Mouse (Mus musculus) limb, embryonic 13.5 days (tissue): ENCODE measurements at regions not wholly inside any gene's neighbourhood (a gene's known extent, or its start where the extent isn't known, plus 50 kb on each side); places are given as distances from the start of the nearest gene placed in this dataset.

Experiments used
- ATAC-seq: fragments of 200-750 bp; cut with Nextera tagmentation; 2 replicates; pipeline ENCODE4 v1.8.0; 2017; ENCODE audit warnings: low read depth, moderate number of reproducible peaks, moderate TSS enrichment; ENCODE audit not compliant: low FRiP score
- H3K27ac ChIP-seq: fragments of 300-500 bp; sonication (generic); 2 replicates; pipeline ENCODE4 v1.5.1; 2015; ENCODE audit warnings: inconsistent platforms, mild to moderate bottlenecking, moderate library complexity
- H3K27me3 ChIP-seq: fragments of 300-500 bp; sonication (generic); 2 replicates; pipeline ENCODE4 v1.6.1; 2015; ENCODE audit warnings: mild to moderate bottlenecking, inconsistent platforms
- H3K36me3 ChIP-seq: fragments of 300-500 bp; sonication (generic); 2 replicates; pipeline ENCODE4 v1.6.1; 2015; ENCODE audit warnings: inconsistent platforms, mild to moderate bottlenecking, moderate library complexity
- H3K4me1 ChIP-seq: fragments of 300-500 bp; sonication (generic); 2 replicates; pipeline ENCODE4 v1.6.1; 2015; ENCODE audit warnings: inconsistent platforms
- H3K4me2 ChIP-seq: fragments of 300-500 bp; sonication (generic); replicated peaks from 2 replicates; pipeline ENCODE4 v1.6.1; 2015; ENCODE audit warnings: inconsistent platforms, mild to moderate bottlenecking, moderate library complexity
- H3K4me3 ChIP-seq: fragments of 300-500 bp; sonication (generic); 2 replicates; pipeline ENCODE4 v1.5.1; 2015; ENCODE audit warnings: moderate library complexity, mild to moderate bottlenecking, inconsistent platforms
- H3K9ac ChIP-seq: fragments of 300-500 bp; sonication (generic); 2 replicates; pipeline ENCODE4 v1.6.1; 2015; ENCODE audit warnings: mild to moderate bottlenecking, inconsistent platforms
- H3K9me3 ChIP-seq: fragments of 300-500 bp; sonication (generic); 2 replicates; pipeline ENCODE4 v1.6.1; 2016; ENCODE audit warnings: inconsistent platforms
- WGBS: fragments of 180-500 bp; shearing (Covaris S2); methylation state at CpG from one replicate; pipeline ENCODE4 v1.1.7; 2015; 5-methylcytosine and 5-hydroxymethylcytosine counted together

- no peak for ATAC-seq
- Histone ChIP-seq H3K27ac (no peak overlapping the region), H3K36me3 (no peaks in the 10 kb centered on the region), H3K9me3 (no peaks in the 10 kb centered on the region), H3K4me3 (no peak overlapping the region), H3K4me2 (no peak overlapping the region), H3K9ac (no peak overlapping the region), H3K27me3 (no peaks in the 10 kb centered on the region), H3K4me1 (no peaks in the 10 kb centered on the region)
- WGBS = 74% methylated on average over 4 of the region's 4 CpGs
Observed at GRCm38 (mm10) chr16:69646156-69646555, 217.4 kb downstream of the Speer2 start.

GRCm38 (mm10) chr16:69607736-69608135, 255.8 kb downstream of the Speer2 start:
- H3K9ac ChIP-seq = no peak overlapping the region
- no peak overlapping the region for H3K4me2 ChIP-seq
- H3K9me3 ChIP-seq = no peaks in the 10 kb centered on the region
- H3K27me3 ChIP-seq = no peaks in the 10 kb centered on the region
- no peaks in the 10 kb centered on the region for H3K36me3 ChIP-seq
- H3K4me3 ChIP-seq = no peak overlapping the region
- no peaks in the 10 kb centered on the region for H3K4me1 ChIP-seq
- ATAC-seq = no peak
- no peak overlapping the region for H3K27ac ChIP-seq

DNA sequence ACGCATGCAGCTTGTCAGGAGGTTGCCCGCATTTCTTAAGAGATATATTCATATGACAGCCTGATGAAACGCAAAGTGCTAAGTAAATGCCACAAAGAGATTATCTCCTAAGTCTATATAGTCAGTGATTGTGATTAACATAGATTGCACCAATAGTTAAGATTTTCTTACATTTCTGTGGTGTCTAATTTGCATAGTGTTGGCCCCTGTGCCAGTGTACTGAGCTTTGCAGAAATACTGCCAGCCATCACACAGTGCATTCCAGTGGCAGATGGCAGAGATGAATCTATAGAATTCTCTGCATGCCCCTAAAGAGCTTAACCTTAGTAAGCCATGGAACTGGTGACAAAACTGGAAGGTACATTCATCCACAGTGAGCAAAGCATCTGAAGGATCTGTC, 262.6 kb downstream of the Speer2 start:
- Histone ChIP-seq H3K4me3 (no peak overlapping the region), H3K9me3 (no peaks in the 10 kb centered on the region), H3K4me1 (no peaks in the 10 kb centered on the region), H3K9ac (no peak overlapping the region), H3K36me3 (no peaks in the 10 kb centered on the region), H3K27ac (no peak overlapping the region), H3K4me2 (no peak overlapping the region), H3K27me3 (no peaks in the 10 kb centered on the region)
- no peak for ATAC-seq
- WGBS = 87% methylated on average over 3 of the region's 3 CpGs

DNA sequence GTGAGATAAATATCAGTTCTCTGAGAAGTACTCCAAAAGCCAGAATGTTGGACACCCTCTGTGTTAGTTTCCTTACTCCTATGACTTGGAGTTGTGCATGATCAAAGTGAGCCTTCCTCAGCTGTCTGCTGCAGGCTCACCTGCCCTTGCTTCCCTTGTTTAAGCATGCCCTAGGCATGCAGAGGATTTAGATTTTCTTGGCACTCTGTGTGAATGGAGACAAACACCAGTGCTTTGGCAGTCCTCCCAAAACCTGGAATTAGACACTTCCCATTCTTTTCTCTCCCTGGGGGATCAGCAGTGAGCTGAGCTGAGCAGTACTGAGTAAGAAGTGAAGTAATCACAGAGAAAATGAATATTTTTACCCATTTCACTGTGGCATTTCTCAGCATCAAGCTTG, 286.3 kb downstream of the Speer2 start:
- H3K27me3 ChIP-seq = no peaks in the 10 kb centered on the region
- no peak overlapping the region for H3K27ac ChIP-seq
- no peak overlapping the region for H3K4me2 ChIP-seq
- no peak overlapping the region for H3K9ac ChIP-seq
- peak; percentile 48 for ATAC-seq
- no peaks in the 10 kb centered on the region for H3K36me3 ChIP-seq
- no peaks in the 10 kb centered on the region for H3K9me3 ChIP-seq
- no peaks in the 10 kb centered on the region for H3K4me1 ChIP-seq
- H3K4me3 ChIP-seq = no peak overlapping the region

DNA sequence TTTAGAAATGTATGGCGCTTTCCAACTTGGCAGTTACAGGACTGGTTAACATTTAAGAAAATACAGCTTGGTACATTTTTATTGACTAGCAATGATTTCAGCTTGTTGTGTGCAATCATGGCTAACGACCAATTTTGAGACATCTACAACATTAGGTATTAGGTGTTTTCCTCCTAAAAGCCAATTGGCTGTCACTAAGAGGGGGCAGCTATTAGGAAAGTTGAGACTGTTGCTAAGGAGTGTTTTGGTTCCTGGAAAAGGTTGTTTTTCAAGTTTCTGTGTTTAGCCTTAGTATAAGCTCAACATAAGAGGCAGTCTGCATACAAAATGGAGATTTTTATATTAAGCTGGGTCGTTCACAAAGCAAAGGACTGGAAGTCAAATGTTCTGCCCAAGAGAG, 295.4 kb downstream of the Speer2 start:
- no peak for ATAC-seq
- Histone ChIP-seq H3K4me3 (no peak overlapping the region), H3K4me1 (no peaks in the 10 kb centered on the region), H3K27me3 (no peaks in the 10 kb centered on the region), H3K27ac (no peak overlapping the region), H3K9me3 (no peaks in the 10 kb centered on the region), H3K9ac (no peak overlapping the region), H3K4me2 (no peak overlapping the region), H3K36me3 (no peaks in the 10 kb centered on the region)
- WGBS = 63% methylated on average over 3 of the region's 3 CpGs

DNA sequence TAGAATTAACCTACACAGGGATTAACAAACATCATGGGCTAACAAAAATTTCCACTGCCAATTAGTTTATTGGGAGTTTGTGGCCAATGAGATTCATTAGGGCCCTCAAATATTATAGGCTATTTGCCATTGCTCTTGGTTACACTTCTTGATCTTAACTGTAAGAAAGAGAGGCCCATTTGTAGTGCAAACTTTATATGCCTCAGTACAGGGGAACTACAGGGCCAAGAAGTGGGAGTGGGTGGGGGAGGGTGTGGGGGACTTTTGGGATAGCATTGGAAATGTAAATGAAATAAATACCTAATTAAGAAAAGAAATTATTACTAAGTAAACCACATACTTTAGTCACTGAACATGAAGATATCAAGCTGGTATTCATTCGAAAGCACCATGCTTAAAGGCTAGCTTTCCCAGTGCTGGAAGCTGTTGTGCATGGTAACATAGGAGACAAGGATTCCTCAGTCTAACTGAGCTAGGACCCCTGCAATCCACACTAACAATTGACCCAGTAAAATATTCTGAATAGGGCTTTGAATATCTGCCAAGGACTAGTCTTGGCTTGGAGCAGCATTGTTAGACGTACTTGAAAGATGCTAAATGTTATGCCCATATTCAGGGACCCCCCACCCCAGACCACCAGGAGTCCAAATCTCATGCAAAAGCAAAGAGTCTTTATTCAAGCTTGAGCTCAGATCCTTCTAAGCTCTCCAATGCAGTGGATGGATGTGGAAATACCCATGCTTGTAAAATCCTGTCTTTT, 295.9 kb downstream of the Speer2 start:
- ATAC-seq = no peak
- Histone ChIP-seq H3K9me3 (no peaks in the 10 kb centered on the region), H3K27ac (no peak overlapping the region), H3K9ac (no peak overlapping the region), H3K4me1 (no peaks in the 10 kb centered on the region), H3K27me3 (no peaks in the 10 kb centered on the region), H3K4me2 (no peak overlapping the region), H3K4me3 (no peak overlapping the region), H3K36me3 (no peaks in the 10 kb centered on the region)
- 86% methylated on average over 2 of the region's 2 CpGs for WGBS
